Mouse (Mus musculus) embryonic facial prominence, embryonic 12.5 days (tissue): Measurements from ENCODE around the gene Gm26727. TPM values are rescaled to one million over a fixed set of nuclear protein-coding genes. Genes with fewer than 3 reads are reported as not detected.
A peak's percentile ranks its signal among the peaks of the same experiment; 100 is the strongest.
"Not testable (repeated sequence)": the region's sequence is repeated elsewhere in the genome, so short reads cannot be mapped to it uniquely, and the experiment has no call there.

Source experiments
- ATAC-seq: fragments of 200-750 bp; cut with Nextera tagmentation; 2 replicates; pipeline ENCODE4 v1.8.0; 2017; ENCODE audit not compliant: insufficient number of reproducible peaks, insufficient read depth, low FRiP score, low TSS enrichment
- H3K27ac ChIP-seq: fragments of 300-500 bp; sonication (generic); 2 replicates; pipeline ENCODE4 v1.5.1; 2016; ENCODE audit warnings: mild to moderate bottlenecking
- H3K27me3 ChIP-seq: fragments of 300-500 bp; sonication (generic); 2 replicates; pipeline ENCODE4 v1.6.1; 2016; ENCODE audit warnings: mild to moderate bottlenecking, moderate library complexity
- H3K36me3 ChIP-seq: fragments of 300-500 bp; sonication (generic); 2 replicates; pipeline ENCODE4 v1.6.1; 2016; ENCODE audit warnings: mild to moderate bottlenecking
- H3K4me1 ChIP-seq: fragments of 300-500 bp; sonication (generic); 2 replicates; pipeline ENCODE4 v1.6.1; 2016
- H3K4me2 ChIP-seq: fragments of 300-500 bp; sonication (generic); replicated peaks from 2 replicates; pipeline ENCODE4 v1.6.1; 2016; ENCODE audit warnings: mild to moderate bottlenecking, moderate library complexity
- H3K4me3 ChIP-seq: fragments of 300-500 bp; sonication (generic); 2 replicates; pipeline ENCODE4 v1.5.1; 2016; ENCODE audit warnings: mild to moderate bottlenecking
- H3K9ac ChIP-seq: fragments of 300-500 bp; sonication (generic); 2 replicates; pipeline ENCODE4 v1.6.1; 2016; ENCODE audit warnings: mild to moderate bottlenecking, moderate library complexity
- H3K9me3 ChIP-seq: fragments of 300-500 bp; sonication (generic); 2 replicates; pipeline ENCODE4 v1.6.1; 2016; ENCODE audit warnings: mild to moderate bottlenecking, moderate library complexity
- WGBS: fragments of 180-500 bp; shearing (Covaris S2); methylation state at CpG from one replicate; pipeline ENCODE4 v1.1.7; 2016; 5-methylcytosine and 5-hydroxymethylcytosine counted together
- polyA plus RNA-seq: library from polyadenylated mRNA; unstranded; fragments of >200 nt; fragmentation: Nextera tagmentation; extraction: Ambion mirVana; gene quantifications from 2 replicates; pipeline ENCODE4 v1.2.1, GENCODE M21; 2016

Gm26727 gene
- not detected in 2 replicates for polyA plus RNA-seq

DNA sequence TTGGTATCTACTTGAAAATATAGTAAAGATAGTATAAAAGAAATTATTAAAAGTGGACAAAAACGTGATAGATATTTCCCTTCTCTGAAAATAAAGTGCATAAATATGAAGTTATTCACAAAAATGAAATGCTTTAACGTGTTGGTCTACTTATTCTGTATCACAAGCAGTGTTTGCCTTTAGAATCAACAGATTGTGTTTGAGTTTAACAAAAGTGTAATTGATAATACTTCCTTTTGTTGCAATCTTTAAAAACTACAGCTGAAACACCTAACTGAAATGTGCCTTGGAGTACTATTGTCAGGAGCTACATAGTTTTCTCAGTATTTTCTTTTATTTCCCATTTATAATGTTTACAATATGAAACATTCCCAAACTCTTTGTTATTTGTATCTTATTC is at the start of gene Gm26727:
Gene Gm26727 (minus strand): TSS at position 101 of the 400 bp plus-strand sequence.
- H3K27ac ChIP-seq = no peak within 1 kb of the TSS
- ATAC-seq = no peak
- H3K9ac ChIP-seq = no peak within 1 kb of the TSS
- H3K4me2 ChIP-seq = no peak within 1 kb of the TSS
- no peaks in the 10 kb centered on the region for H3K4me1 ChIP-seq
- WGBS = 58% methylated on average over 2 of the region's 2 CpGs
- H3K4me3 ChIP-seq = no peak within 1 kb of the TSS
- no peaks in the 10 kb centered on the region for H3K27me3 ChIP-seq
- no peaks in the 10 kb centered on the region for H3K9me3 ChIP-seq
- H3K36me3 ChIP-seq = no peaks in the 10 kb centered on the region

DNA sequence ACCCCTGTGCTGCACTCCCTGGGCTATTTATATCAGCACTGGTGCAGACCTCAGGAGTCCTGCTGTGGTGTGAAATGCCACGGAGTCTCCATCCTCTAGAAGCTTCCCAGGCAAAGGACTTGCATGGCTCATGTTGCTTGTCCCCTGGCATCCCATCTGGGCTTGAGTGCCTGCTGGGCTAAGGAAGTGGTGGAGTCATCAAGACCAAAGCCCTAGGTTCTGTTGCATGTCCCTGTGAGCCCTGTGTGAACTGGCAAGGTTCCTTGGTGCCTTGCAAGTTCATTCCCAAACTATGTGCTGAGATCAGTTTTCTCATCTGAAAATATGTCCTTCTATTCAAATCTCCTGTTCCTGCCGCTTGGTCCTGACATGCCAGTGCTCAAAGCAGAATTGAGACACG is 48.1 kb upstream of the Gm26727 start:
- no peak overlapping the region for H3K4me2 ChIP-seq
- H3K4me3 ChIP-seq = no peak overlapping the region
- H3K36me3 ChIP-seq = no peaks in the 10 kb centered on the region
- no peak for ATAC-seq
- H3K9ac ChIP-seq = no peak overlapping the region
- H3K27ac ChIP-seq = no peak overlapping the region
- H3K4me1 ChIP-seq = 0 out of 2 replicates have a peak, but pooled peaks cover 2% of the 10 kb centered on the region
- WGBS = 68% methylated on average over 3 of the region's 3 CpGs
- no peaks in the 10 kb centered on the region for H3K27me3 ChIP-seq
- no peaks in the 10 kb centered on the region for H3K9me3 ChIP-seq

DNA sequence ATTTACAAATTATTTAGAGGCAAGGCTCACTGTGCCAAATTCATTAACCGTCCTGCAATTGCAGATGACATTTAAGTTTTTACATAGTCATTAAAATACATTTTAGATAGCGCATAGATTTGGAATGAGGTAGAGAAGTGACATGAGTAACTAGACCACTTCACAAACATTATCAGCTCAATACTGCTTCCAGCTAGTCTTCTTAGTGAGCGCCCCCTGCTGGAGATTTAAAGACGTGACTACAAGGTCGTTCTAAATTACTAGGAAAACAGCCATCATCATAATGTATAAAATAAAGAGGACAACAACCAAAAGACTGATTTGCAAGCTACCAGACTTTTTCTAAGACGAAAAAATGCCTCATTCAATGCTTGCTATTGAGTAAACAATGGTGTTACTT is 44.8 kb upstream of the Gm26727 start:
- Histone ChIP-seq H3K36me3 (no peaks in the 10 kb centered on the region), H3K27ac (no peak overlapping the region), H3K27me3 (no peaks in the 10 kb centered on the region), H3K9ac (no peak overlapping the region), H3K9me3 (no peaks in the 10 kb centered on the region), H3K4me3 (no peak overlapping the region), H3K4me1 (no peaks in the 10 kb centered on the region), H3K4me2 (no peak overlapping the region)
- 16% methylated on average over 6 of the region's 6 CpGs for WGBS
- no peak for ATAC-seq

DNA sequence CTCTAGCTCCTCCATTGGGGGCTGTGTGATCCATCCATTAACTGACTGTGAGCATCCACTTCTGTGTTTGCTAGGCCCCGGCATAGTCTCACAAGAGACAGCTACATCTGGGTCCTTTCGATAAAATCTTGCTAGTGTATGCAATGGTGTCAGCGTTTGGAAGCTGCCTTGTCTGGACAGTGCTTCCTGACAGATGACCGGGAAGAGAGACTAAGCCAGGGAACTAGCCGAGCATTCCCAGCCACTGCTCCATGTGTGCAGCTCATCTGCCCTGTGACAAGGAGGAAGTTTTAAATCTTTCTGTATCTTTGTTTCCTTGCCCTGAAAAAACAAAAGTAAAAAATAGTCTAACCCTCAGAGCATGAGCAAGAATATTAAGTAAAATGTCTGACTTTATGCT is 37.0 kb upstream of the Gm26727 start:
- not testable (repeated sequence) for ATAC-seq, H3K9me3 ChIP-seq, H3K4me2 ChIP-seq, H3K36me3 ChIP-seq, H3K4me1 ChIP-seq, H3K4me3 ChIP-seq, H3K27me3 ChIP-seq, H3K9ac ChIP-seq, H3K27ac ChIP-seq
- WGBS = 88% methylated on average over 5 of the region's 5 CpGs

DNA sequence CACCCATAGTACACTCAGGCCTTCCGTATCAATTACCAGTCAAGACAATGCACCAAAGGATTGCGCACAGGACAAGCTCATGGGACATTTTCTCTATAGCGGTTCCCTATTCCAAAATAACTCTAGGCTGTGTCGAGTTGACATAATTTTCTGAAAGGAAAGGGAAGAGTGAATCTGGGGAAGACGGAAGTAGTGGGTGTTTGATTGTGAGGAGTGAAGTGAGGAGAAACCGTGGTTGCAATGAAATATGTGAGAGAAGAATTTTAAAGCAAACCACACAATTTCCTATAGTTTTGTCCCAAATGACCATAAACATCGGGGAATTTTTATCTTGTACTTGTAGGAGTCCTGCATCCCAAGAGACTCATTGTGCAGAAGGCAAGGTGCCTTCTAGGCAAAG is 34.1 kb upstream of the Gm26727 start:
- H3K27me3 ChIP-seq = no peaks in the 10 kb centered on the region
- H3K27ac ChIP-seq = no peak overlapping the region
- ATAC-seq = no peak
- WGBS = 86% methylated on average over 7 of the region's 7 CpGs
- H3K9ac ChIP-seq = no peak overlapping the region
- H3K36me3 ChIP-seq = no peaks in the 10 kb centered on the region
- no peak overlapping the region for H3K4me2 ChIP-seq
- H3K9me3 ChIP-seq = no peaks in the 10 kb centered on the region
- no peak overlapping the region for H3K4me3 ChIP-seq
- no peaks in the 10 kb centered on the region for H3K4me1 ChIP-seq

DNA sequence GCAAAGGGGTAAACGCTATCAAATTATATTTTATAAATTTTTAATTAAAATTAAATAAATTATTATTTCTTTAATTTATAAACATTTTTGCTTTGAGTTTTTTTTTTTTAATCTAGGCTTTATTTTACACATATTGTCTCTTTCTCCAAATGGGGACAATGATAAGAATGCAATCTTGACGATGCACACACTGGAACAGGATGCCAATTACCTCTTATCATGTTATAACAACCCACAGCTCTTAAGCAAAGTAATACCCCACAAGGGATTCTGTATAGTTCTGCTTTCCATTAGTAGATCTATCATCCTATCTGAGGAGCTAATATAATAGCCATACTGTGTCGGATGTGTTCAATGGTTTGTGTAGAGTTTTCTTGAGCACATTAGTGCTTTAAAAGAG is 27.9 kb upstream of the Gm26727 start:
- no peaks in the 10 kb centered on the region for H3K27me3 ChIP-seq
- H3K36me3 ChIP-seq = no peaks in the 10 kb centered on the region
- no peak overlapping the region for H3K9ac ChIP-seq
- no peaks in the 10 kb centered on the region for H3K4me1 ChIP-seq
- 62% methylated on average over 3 of the region's 3 CpGs for WGBS
- no peak overlapping the region for H3K27ac ChIP-seq
- no peak for ATAC-seq
- H3K4me3 ChIP-seq = no peak overlapping the region
- no peaks in the 10 kb centered on the region for H3K9me3 ChIP-seq
- no peak overlapping the region for H3K4me2 ChIP-seq

DNA sequence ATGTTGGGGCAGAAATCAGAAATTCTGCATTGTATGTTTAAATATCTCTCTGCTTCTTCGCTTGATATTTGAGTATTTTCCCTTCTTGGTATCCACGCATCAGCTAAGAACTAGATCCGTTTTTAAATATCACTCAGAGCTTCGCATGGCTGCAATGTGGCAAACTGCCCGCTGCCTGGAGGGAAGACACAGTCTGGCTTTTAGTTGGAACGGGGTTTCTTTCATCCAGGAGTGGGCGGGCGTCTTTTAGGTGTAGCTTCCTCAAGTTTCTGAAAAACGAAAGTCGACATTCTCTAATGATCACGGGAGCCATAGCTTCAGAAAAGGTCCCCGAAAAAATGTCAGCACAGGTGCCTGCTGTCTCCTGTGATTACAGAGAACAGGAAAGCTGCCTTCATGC is 14.2 kb upstream of the Gm26727 start:
- ATAC-seq = no peak
- Histone ChIP-seq H3K27ac (no peak overlapping the region), H3K27me3 (no peaks in the 10 kb centered on the region), H3K4me2 (no peak overlapping the region), H3K9me3 (no peaks in the 10 kb centered on the region), H3K9ac (no peak overlapping the region), H3K4me1 (no peaks in the 10 kb centered on the region), H3K36me3 (no peaks in the 10 kb centered on the region), H3K4me3 (no peak overlapping the region)
- 52% methylated on average over 12 of the region's 12 CpGs for WGBS

DNA sequence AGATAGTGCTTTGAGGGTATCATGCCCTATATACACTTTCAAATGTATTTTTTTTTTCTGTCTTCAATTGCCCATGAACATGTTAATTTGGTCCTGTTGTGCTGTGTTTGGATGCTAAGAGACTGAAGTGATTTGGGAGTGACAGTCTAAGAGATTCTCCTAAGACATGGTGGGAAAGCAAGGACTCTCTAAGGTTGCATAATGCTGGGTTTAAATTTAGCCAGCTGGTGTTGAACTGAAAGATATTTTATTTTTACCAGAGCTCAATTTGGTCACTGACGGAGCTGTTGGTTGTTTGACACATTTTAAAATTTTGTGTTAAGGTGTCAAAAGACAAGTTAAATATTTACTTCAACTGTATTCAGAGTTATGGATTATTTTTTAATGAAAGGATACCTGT is 13.8 kb upstream of the Gm26727 start:
- H3K9ac ChIP-seq = no peak overlapping the region
- H3K4me2 ChIP-seq = no peak overlapping the region
- 81% methylated on average over 1 of the region's 1 CpGs for WGBS
- no peaks in the 10 kb centered on the region for H3K9me3 ChIP-seq
- H3K27ac ChIP-seq = no peak overlapping the region
- H3K27me3 ChIP-seq = no peaks in the 10 kb centered on the region
- H3K4me1 ChIP-seq = no peaks in the 10 kb centered on the region
- no peak for ATAC-seq
- H3K36me3 ChIP-seq = no peaks in the 10 kb centered on the region
- H3K4me3 ChIP-seq = no peak overlapping the region

DNA sequence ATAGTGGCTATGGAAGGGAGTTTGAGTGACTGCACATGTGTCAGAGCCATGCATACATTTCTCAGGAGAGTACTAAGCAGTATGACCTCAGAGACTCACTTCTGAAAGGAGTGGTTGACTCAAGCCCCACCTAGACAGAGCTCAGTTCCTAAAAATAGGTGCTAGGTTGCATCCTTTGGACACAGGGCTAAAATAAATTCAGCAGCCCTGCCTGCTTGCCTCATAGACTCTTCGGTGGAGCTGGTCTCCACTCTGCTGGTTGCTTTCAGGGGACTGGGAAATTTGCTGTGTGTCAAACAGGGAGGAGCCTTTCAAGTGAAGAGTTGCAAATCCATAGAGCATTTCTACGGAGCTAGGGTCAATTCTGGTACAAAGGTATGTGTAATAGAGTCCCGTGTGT is 12.8 kb upstream of the Gm26727 start, which contains the start of gene Xirp2:
Gene Xirp2 (plus strand): TSS at position 223 of the 400 bp plus-strand sequence.
- no peak for ATAC-seq
- Histone ChIP-seq H3K36me3 (no peaks in the 10 kb centered on the region), H3K27ac (no peak within 1 kb of the TSS), H3K9me3 (no peaks in the 10 kb centered on the region), H3K9ac (no peak within 1 kb of the TSS), H3K27me3 (no peaks in the 10 kb centered on the region), H3K4me3 (no peak within 1 kb of the TSS), H3K4me2 (no peak within 1 kb of the TSS), H3K4me1 (no peaks in the 10 kb centered on the region)
- 81% methylated on average over 3 of the region's 3 CpGs for WGBS

DNA sequence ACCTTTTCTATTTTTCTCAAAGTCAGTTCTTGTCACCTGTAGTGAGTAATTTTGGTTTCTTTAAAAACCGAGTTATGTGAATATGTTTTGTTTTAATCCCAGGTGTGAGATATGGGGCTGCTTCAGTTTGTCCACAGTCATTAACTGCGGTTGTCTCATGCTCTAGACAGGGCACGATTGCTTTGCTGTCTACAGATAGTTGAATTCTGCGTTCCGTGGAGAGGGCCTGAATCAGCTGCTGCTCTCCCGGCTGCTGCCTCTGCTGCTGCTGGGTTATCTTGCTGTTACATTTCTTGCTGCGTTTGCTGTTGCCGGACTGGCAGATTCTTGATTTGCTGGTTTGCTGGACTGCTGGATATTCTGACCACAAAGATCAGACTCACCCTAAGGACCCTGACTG is 5.3 kb upstream of the Gm26727 start:
- no peak for ATAC-seq
- 83% methylated on average over 8 of the region's 8 CpGs for WGBS

DNA sequence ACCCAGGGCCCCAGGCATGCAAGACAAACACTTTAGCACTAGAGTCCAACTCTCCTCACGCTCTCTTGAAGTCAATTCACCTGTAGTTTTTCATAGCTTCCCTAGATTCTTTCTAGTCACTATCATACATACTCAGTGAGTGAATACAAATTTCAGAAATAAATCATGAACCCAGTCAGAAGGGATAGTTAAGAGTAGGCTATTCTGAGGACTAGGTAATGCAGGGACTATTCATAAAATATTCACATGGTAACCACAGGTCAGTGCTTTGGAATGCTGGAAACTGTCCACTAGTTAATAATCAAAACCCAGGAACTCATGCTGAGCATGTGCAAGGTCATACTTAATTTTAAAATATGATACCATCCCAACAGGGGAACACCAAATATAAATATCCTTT is 10.2 kb downstream of the Gm26727 start:
- no peak overlapping the region for H3K4me3 ChIP-seq
- no peak overlapping the region for H3K4me2 ChIP-seq
- no peaks in the 10 kb centered on the region for H3K9me3 ChIP-seq
- 76% methylated on average over 1 of the region's 1 CpGs for WGBS
- H3K4me1 ChIP-seq = no peaks in the 10 kb centered on the region
- ATAC-seq = no peak
- H3K9ac ChIP-seq = no peak overlapping the region
- H3K27me3 ChIP-seq = no peaks in the 10 kb centered on the region
- no peak overlapping the region for H3K27ac ChIP-seq
- H3K36me3 ChIP-seq = no peaks in the 10 kb centered on the region

More for the DNA sequence above, 5.3 kb upstream of the Gm26727 start:
- Histone ChIP-seq H3K4me3 (no peak overlapping the region), H3K4me2 (no peak overlapping the region), H3K9me3 (no peaks in the 10 kb centered on the region), H3K36me3 (no peaks in the 10 kb centered on the region), H3K27me3 (no peaks in the 10 kb centered on the region), H3K27ac (no peak overlapping the region), H3K4me1 (no peaks in the 10 kb centered on the region), H3K9ac (no peak overlapping the region)

DNA sequence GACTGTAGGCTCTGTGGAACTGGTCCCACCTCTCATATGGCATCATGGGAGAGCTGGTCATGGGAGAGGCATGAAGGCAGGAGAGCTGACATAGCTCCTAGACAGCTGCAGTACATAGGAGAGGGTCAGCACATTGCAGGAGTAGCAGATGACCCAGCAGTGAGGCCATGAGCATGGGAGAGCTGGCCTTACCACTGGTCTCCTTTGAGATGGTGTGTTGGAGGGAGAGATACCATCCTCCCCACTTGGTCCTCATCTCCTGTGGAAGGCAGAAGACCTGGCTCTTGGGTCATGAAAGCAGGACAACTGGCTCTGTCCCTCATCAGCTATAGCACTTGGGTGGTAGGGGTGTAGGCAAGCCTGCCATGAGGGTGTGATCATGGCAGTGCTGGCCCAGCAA is 12.1 kb downstream of the Gm26727 start:
- H3K27me3 ChIP-seq = no peaks in the 10 kb centered on the region
- H3K4me3 ChIP-seq = no peak overlapping the region
- peak; percentile 28; the same call in 1 of the 2 replicates for ATAC-seq
- H3K27ac ChIP-seq = no peak overlapping the region
- no peaks in the 10 kb centered on the region for H3K36me3 ChIP-seq
- no peak overlapping the region for H3K9ac ChIP-seq
- H3K4me1 ChIP-seq = no peaks in the 10 kb centered on the region
- H3K4me2 ChIP-seq = no peak overlapping the region
- no peaks in the 10 kb centered on the region for H3K9me3 ChIP-seq

DNA sequence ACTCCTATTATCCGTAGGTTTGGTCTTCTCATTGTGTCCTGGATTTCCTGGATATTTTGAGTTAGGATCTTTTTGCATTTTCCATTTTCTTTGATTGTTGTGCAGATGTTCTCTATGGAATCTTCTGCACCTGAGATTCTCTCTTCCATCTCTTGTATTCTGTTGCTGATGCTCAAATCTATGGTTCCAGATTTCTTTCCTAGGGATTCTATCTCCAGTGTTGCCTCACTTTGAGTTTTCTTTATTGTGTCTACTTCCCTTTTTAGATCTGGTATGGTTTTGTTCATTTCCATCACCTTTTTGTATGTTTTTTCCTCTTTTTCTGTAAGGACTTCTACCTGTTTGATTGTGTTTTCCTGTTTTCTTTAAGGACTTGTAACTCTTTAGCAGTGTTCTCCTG is 19.6 kb downstream of the Gm26727 start, which contains the start of gene Gm21830:
Gene Gm21830 (plus strand): TSS at position 301 of the 400 bp plus-strand sequence.
- H3K27me3 ChIP-seq, H3K9ac ChIP-seq, H3K4me3 ChIP-seq, H3K9me3 ChIP-seq, ATAC-seq, H3K4me1 ChIP-seq, H3K36me3 ChIP-seq, H3K27ac ChIP-seq, H3K4me2 ChIP-seq: not testable (repeated sequence)
- no CpG with 5 or more reads among the region's 1 CpGs for WGBS
